Mouse (Mus musculus): ENCODE measurements around the gene Adamts9.

The Adamts9 gene

GRCm38 (mm10) chr6:92860285-92860912 is 82.9 kb downstream of the Adamts9 start:
- DNase-seq (ENCODE audit: low spot score in 2 of 2): no peak

GRCm38 (mm10) chr6:92858721-92859510 is 84.4 kb downstream of the Adamts9 start:
- no peak for DNase-seq (ENCODE audit: low spot score in 2 of 2)

GRCm38 (mm10) chr6:92857761-92858160 is 85.5 kb downstream of the Adamts9 start:
- DNase-seq (ENCODE audit: low spot score in 2 of 2): no peak

- DNase-seq (ENCODE audit: low spot score in 2 of 2): no peak
These were observed 88.4 kb downstream of the Adamts9 start for GRCm38 (mm10) chr6:92854873-92855272.

GRCm38 (mm10) chr6:92850250-92850649 is 93.0 kb downstream of the Adamts9 start:
- no peak for DNase-seq (ENCODE audit: low spot score in 2 of 2)

GRCm38 (mm10) chr6:92849208-92849607 is 94.1 kb downstream of the Adamts9 start:
- no peak for DNase-seq (ENCODE audit: low spot score in 2 of 2)

- DNase-seq (ENCODE audit: low spot score in 2 of 2): no peak
These were observed 96.7 kb downstream of the Adamts9 start for GRCm38 (mm10) chr6:92846614-92847013.

GRCm38 (mm10) chr6:92845898-92846297 is 97.4 kb downstream of the Adamts9 start:
- no peak for DNase-seq (ENCODE audit: low spot score in 2 of 2)

GRCm38 (mm10) chr6:92843474-92843873 is 99.8 kb downstream of the Adamts9 start:
- no peak for DNase-seq (ENCODE audit: low spot score in 2 of 2)

- no peak for DNase-seq (ENCODE audit: low spot score in 2 of 2)
These were observed 101.3 kb downstream of the Adamts9 start for GRCm38 (mm10) chr6:92842000-92842399.

- DNase-seq (ENCODE audit: low spot score in 2 of 2): no peak
These were observed 112.2 kb downstream of the Adamts9 start for GRCm38 (mm10) chr6:92831106-92831505.

- no peak for DNase-seq (ENCODE audit: low spot score in 2 of 2)
These were observed 114.1 kb downstream of the Adamts9 start for GRCm38 (mm10) chr6:92829148-92829547.

- DNase-seq (ENCODE audit: low spot score in 2 of 2): no peak
These were observed 115.9 kb downstream of the Adamts9 start for GRCm38 (mm10) chr6:92827360-92827759.

- no peak for DNase-seq (ENCODE audit: low spot score in 2 of 2)
These were observed 116.7 kb downstream of the Adamts9 start for GRCm38 (mm10) chr6:92826561-92826960.

- DNase-seq (ENCODE audit: low spot score in 2 of 2): no peak
These were observed 119.3 kb downstream of the Adamts9 start for GRCm38 (mm10) chr6:92823991-92824390.

GRCm38 (mm10) chr6:92822006-92822405 is 121.3 kb downstream of the Adamts9 start:
- no peak for DNase-seq (ENCODE audit: low spot score in 2 of 2)

GRCm38 (mm10) chr6:92821606-92822005 is 121.7 kb downstream of the Adamts9 start:
- no peak for DNase-seq (ENCODE audit: low spot score in 2 of 2)

GRCm38 (mm10) chr6:92817661-92818060 is 125.6 kb downstream of the Adamts9 start:
- DNase-seq (ENCODE audit: low spot score in 2 of 2): no peak

GRCm38 (mm10) chr6:92816311-92816751 is 127.0 kb downstream of the Adamts9 start, which contains the start of gene A730049H05Rik:
TSS of gene A730049H05Rik (plus strand) at chr6:92816478.
- no peak for DNase-seq (ENCODE audit: low spot score in 2 of 2)

GRCm38 (mm10) chr6:92812702-92813370 is 130.5 kb downstream of the Adamts9 start:
- no peak for DNase-seq (ENCODE audit: low spot score in 2 of 2)

- DNase-seq (ENCODE audit: low spot score in 2 of 2): no peak
These were observed 131.7 kb downstream of the Adamts9 start for GRCm38 (mm10) chr6:92811566-92811965.

- DNase-seq (ENCODE audit: low spot score in 2 of 2): no peak
These were observed 132.7 kb downstream of the Adamts9 start for GRCm38 (mm10) chr6:92810628-92811027.

- no peak for DNase-seq (ENCODE audit: low spot score in 2 of 2)
These were observed 133.5 kb downstream of the Adamts9 start for GRCm38 (mm10) chr6:92809818-92810217.
